ENCODE assay signal across 7 mouse cellular contexts in the genomic region with DNA sequence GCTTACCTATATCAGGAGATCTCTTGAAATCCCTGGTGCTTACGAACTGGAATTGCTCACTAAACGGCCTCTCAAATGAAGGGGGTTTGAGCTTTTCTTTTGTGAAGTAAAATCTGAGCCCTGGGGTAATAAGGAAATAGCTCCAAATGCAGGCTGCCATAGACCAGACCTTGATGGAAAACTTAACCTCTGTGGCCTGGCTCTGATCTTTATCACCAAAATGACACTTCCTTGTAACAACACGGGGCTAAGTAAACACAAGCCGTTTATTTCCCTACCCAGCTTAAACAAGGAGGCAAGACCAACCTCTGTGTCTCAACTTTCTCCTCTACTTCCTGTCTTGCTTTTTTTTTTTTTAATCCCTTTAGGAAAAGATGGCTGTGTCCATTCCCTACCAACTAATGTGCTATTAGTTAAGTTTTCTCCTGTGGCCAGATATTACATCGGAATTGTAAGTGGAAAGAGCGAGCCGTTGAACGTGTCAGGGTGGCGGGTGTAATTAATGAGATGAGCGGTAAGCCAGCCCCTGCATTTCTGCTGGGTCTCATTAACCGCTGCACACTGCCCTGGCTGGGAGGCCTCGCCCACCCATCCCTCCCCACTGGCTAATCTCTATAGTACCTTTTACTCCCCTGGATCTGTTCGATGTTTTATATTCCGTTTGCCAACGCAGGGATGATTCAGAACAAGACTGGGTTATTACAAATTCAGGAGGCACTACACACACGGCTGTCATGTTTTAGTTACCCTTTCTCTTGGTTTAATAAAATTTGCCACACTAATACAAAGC. TPM values are rescaled to one million over a fixed set of nuclear protein-coding genes. Genes with fewer than 3 reads are reported as not detected.
DNase-seq lines count a peak whose midpoint lies in the region; ATAC-seq and TF ChIP-seq lines count a peak whose summit lies in the region.

No protein-coding gene starts in this region.

- peaks cover 1% of the 10 kb centered on the region; the same call in 1 of the 2 replicates for H3K9me3 ChIP-seq in E14TG2a.4 (ENCODE audit: low read length)
- H3K9me3 ChIP-seq in hindbrain, embryonic 12.5 days (replicated peaks) = no peaks in the 10 kb centered on the region
- H3K9me3 ChIP-seq in midbrain, embryonic 11.5 days (ENCODE audit: control insufficient read depth, low read length) = no peaks in the 10 kb centered on the region

- H3K4me2 ChIP-seq in hindbrain, embryonic 12.5 days (replicated peaks) = peak overlapping the region; percentile 84
- H3K4me2 ChIP-seq in midbrain, embryonic 11.5 days = peak overlapping the region; percentile 96

- H3K4me1 ChIP-seq in E14TG2a.4 (replicated peaks; ENCODE audit: low read depth, low read length) = peaks cover 89% of the 10 kb centered on the region
- no peaks in the 10 kb centered on the region; the same call in 1 of the 2 replicates for H3K4me1 ChIP-seq in brown adipose tissue, adult 24 weeks (ENCODE audit: control insufficient read depth, insufficient read depth, insufficient read length, low read length)
- peaks cover 28% of the 10 kb centered on the region for H3K4me1 ChIP-seq in hindbrain, embryonic 12.5 days
- peaks cover 25% of the 10 kb centered on the region for H3K4me1 ChIP-seq in midbrain, embryonic 11.5 days (ENCODE audit: control insufficient read depth, insufficient read depth, low read length)

- no peak overlapping the region for H3K27ac ChIP-seq in brown adipose tissue, adult 24 weeks (replicated peaks; ENCODE audit: low read depth, low read length)
- peak overlapping the region; percentile 81 for H3K27ac ChIP-seq in hindbrain, embryonic 12.5 days
- no peak overlapping the region; the same call in 1 of the 2 replicates for H3K27ac ChIP-seq in midbrain, embryonic 11.5 days (ENCODE audit: low read depth, low read length)

- WGBS in hindbrain, embryonic 12.5 days = 6% methylated on average over 16 of the region's 16 CpGs
- WGBS in midbrain, embryonic 11.5 days = 4% methylated on average over 16 of the region's 16 CpGs

- H3K36me3 ChIP-seq in E14TG2a.4 (ENCODE audit: insufficient read depth, low read length) = no peaks in the 10 kb centered on the region
- H3K36me3 ChIP-seq in hindbrain, embryonic 12.5 days = no peaks in the 10 kb centered on the region
- no peaks in the 10 kb centered on the region for H3K36me3 ChIP-seq in midbrain, embryonic 11.5 days (ENCODE audit: control insufficient read depth, insufficient read depth, low read length)

- peak; percentile 44 for ATAC-seq in hindbrain, embryonic 12.5 days (ENCODE audit: low FRiP score)
- ATAC-seq in midbrain, embryonic 11.5 days (ENCODE audit: low FRiP score) = peak; percentile 43

- H3K4me3 ChIP-seq in E14TG2a.4 (replicated peaks; ENCODE audit: low read length) = peak overlapping the region; percentile 83
- H3K4me3 ChIP-seq in brown adipose tissue, adult 24 weeks (ENCODE audit: insufficient read depth, low read depth, low read length) = peak overlapping the region; percentile 58; the same call in 1 of the 2 replicates
- peak overlapping the region; percentile 39 for H3K4me3 ChIP-seq in hindbrain, embryonic 12.5 days
- peak overlapping the region; percentile 44 for H3K4me3 ChIP-seq in midbrain, embryonic 11.5 days (ENCODE audit: low read depth, low read length)

- H3K27me3 ChIP-seq in E14TG2a.4 (ENCODE audit: insufficient read depth, low read length) = peaks cover 14% of the 10 kb centered on the region; the same call in 1 of the 2 replicates
- peaks cover 45% of the 10 kb centered on the region for H3K27me3 ChIP-seq in hindbrain, embryonic 12.5 days
- H3K27me3 ChIP-seq in midbrain, embryonic 11.5 days (ENCODE audit: control insufficient read depth, insufficient read depth, low read length) = peaks cover 2% of the 10 kb centered on the region; the same call in 1 of the 2 replicates

- no peak for TF ChIP-seq CTCF in E14TG2a.4 (conservative IDR thresholded peaks at IDR 0.05; ENCODE audit: low read length)

- DNase-seq in midbrain, embryonic 11.5 days (ENCODE audit: low spot score, missing footprints) = peak; percentile 90
- no peak for DNase-seq in layer of hippocampus, postnatal 25 days (ENCODE audit: extremely low spot score in 1 of 2, low spot score in 1 of 2)
- no peak for DNase-seq in c-Kit-positive CD71-positive TER-119-positive erythroid progenitor cells, embryonic 14.5 days (ENCODE audit: low spot score)
- DNase-seq in spleen, postnatal 14 days (ENCODE audit: low spot score in 2 of 2) = no peak

- peak overlapping the region; percentile 64; the same call in 1 of the 2 replicates for H3K9ac ChIP-seq in hindbrain, embryonic 12.5 days
- no peak overlapping the region; the same call in 1 of the 2 replicates for H3K9ac ChIP-seq in midbrain, embryonic 11.5 days (ENCODE audit: low read length)

RNA-seq across cellular contexts. Expression of a gene that starts 47.7 kb away (rescaled TPM):
- polyA plus RNA-seq in brown adipose tissue, adult 24 weeks (2012; ENCODE audit: insufficient read depth, insufficient read length, missing spikeins) = 0.21 and 0.36 TPM in 2 replicates
- 5.6 and 5.7 TPM in 2 replicates for polyA plus RNA-seq in hindbrain, embryonic 12.5 days (2016; fragmentation: Nextera tagmentation; extraction: Ambion mirVana)
- polyA plus RNA-seq in midbrain, embryonic 11.5 days (2014; fragmentation: Nextera tagmentation; extraction: Ambion mirVana) = 1.2 TPM in 2 replicates
- 10 to 100 TPM; 57.0 to 60.9 TPM for total RNA-seq in layer of hippocampus, postnatal 25 days (2021)
